In the genomic region with DNA sequence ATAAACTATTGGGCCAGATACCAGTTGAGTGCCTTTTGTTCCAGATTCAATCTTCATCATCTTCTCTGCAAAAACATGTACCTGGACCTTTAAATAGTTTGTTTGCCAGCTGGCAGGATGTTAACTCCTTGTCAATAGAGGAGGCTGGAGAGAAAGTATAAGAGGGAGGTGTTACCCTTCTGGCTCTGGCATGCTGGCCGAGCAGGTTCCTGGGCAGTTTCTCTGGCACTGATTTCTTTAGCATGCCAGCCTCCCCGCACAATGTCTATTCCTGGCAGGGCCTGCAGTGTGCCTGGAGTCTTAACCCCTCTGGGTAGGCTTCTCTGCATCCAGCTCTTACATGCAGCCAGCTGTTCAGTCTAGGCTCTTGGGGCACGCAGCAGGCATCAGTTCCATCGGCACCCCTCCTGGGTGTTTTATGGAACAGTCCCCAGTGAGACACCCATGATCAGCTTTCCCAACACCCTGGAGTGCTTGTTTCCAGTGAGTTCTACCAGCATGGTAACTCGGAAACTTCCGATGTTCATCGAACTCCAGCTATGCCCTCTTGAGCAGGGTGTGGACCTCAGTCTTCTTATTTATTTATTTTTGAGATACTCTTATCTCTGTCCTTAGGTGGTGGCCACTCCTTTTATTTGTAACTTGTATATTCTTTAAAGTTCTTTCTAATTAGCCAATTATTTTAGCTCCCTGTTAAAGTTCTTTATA, we compare ENCODE assay signal across 9 mouse cellular contexts. TPM values are rescaled to one million over a fixed set of nuclear protein-coding genes. Genes with fewer than 3 reads are reported as not detected.
DNase-seq lines count a peak whose midpoint lies in the region; ATAC-seq and TF ChIP-seq lines count a peak whose summit lies in the region.
"Had no signal": no experiment of that assay in that cellular context is flagged by ENCODE, and none has a peak within 500 bp of the region (broad histone marks: within the 10 kb centered on the region; RNA-seq: fewer than 3 reads in every experiment).

No protein-coding gene starts in this region.

- TF ChIP-seq EP300 in heart, adult 2 months (IDR thresholded peaks at IDR 0.05; ENCODE audit: insufficient read depth, low read depth, low read length), result no peak

- no peak overlapping the region for H3K4me2 ChIP-seq in heart, embryonic 11.5 days
- H3K4me2 ChIP-seq in intestine, embryonic 16.5 days (ENCODE audit: low read depth, low read length), result peak overlapping the region; percentile 31
- H3K4me2 ChIP-seq in hindbrain, embryonic 16.5 days (ENCODE audit: low read length), result no peak overlapping the region

- TF ChIP-seq CTCF in heart, adult 2 months (IDR thresholded peaks at IDR 0.05), result no peak
- TF ChIP-seq CTCF in cerebellum, adult 2 months (IDR thresholded peaks at IDR 0.05; ENCODE audit: borderline replicate concordance, insufficient read depth, low read depth, low read length), result no peak

- H3K27ac ChIP-seq in heart, adult 2 months, result peak overlapping the region; percentile 33; the same call in 1 of the 2 replicates
- H3K27ac ChIP-seq in heart, embryonic 11.5 days (ENCODE audit: low read depth, low read length), result no peak overlapping the region
- peak overlapping the region; percentile 16; the same call in 1 of the 2 replicates for H3K27ac ChIP-seq in cerebellum, adult 2 months (ENCODE audit: insufficient read depth, low read length)
- H3K27ac ChIP-seq in intestine, embryonic 16.5 days (ENCODE audit: low read length), result peak overlapping the region; percentile 18
- no peak overlapping the region for H3K27ac ChIP-seq in hindbrain, embryonic 16.5 days (ENCODE audit: low read depth, low read length)

- no peaks in the 10 kb centered on the region for H3K27me3 ChIP-seq in heart, adult 2 months (ENCODE audit: control insufficient read depth, insufficient read depth, low read length)
- H3K27me3 ChIP-seq in heart, embryonic 11.5 days (ENCODE audit: control insufficient read depth, insufficient read depth, low read length), result no peaks in the 10 kb centered on the region
- no peaks in the 10 kb centered on the region for H3K27me3 ChIP-seq in cerebellum, adult 2 months (ENCODE audit: control insufficient read depth, insufficient read depth, low read length)
- H3K27me3 ChIP-seq in intestine, embryonic 16.5 days (replicated peaks; ENCODE audit: control insufficient read depth, insufficient read depth, low read length), result no peaks in the 10 kb centered on the region
- no peaks in the 10 kb centered on the region for H3K27me3 ChIP-seq in hindbrain, embryonic 16.5 days (replicated peaks; ENCODE audit: control insufficient read depth, insufficient read depth, low read length)

- H3K9ac ChIP-seq in heart, adult 2 months (ENCODE audit: low read depth, low read length), result no peak overlapping the region
- no peak overlapping the region for H3K9ac ChIP-seq in heart, embryonic 11.5 days (ENCODE audit: low read depth, low read length)
- H3K9ac ChIP-seq in intestine, embryonic 16.5 days (ENCODE audit: low read depth, low read length), result no peak overlapping the region
- H3K9ac ChIP-seq in hindbrain, embryonic 16.5 days (ENCODE audit: low read depth, low read length), result no peak overlapping the region

- no peak for ATAC-seq in heart, embryonic 11.5 days (replicated peaks; ENCODE audit: insufficient number of reproducible peaks, low FRiP score, low TSS enrichment)
- peak; percentile 59 for ATAC-seq in intestine, embryonic 16.5 days
- no peak for ATAC-seq in hindbrain, embryonic 16.5 days
- ATAC-seq: forebrain, embryonic 16.5 days had no signal

- no peak for TF ChIP-seq POLR2A in heart, adult 2 months (IDR thresholded peaks at IDR 0.05; ENCODE audit: insufficient read depth, low read depth, low read length)
- no peak for TF ChIP-seq POLR2A in cerebellum, adult 2 months (IDR thresholded peaks at IDR 0.05; ENCODE audit: borderline replicate concordance, insufficient read depth, low read length)

- H3K9me3 ChIP-seq in heart, embryonic 11.5 days (replicated peaks; ENCODE audit: control insufficient read depth, low read length), result no peaks in the 10 kb centered on the region
- no peaks in the 10 kb centered on the region for H3K9me3 ChIP-seq in intestine, embryonic 16.5 days (ENCODE audit: control insufficient read depth, low read length)
- no peaks in the 10 kb centered on the region for H3K9me3 ChIP-seq in hindbrain, embryonic 16.5 days (ENCODE audit: control insufficient read depth, low read length)

- no peaks in the 10 kb centered on the region; the same call in none of the 2 replicates for H3K4me1 ChIP-seq in heart, adult 2 months (ENCODE audit: control insufficient read depth, insufficient read depth, low read length)
- no peaks in the 10 kb centered on the region for H3K4me1 ChIP-seq in heart, embryonic 11.5 days (ENCODE audit: control insufficient read depth, insufficient read depth, low read length)
- H3K4me1 ChIP-seq in cerebellum, adult 2 months (ENCODE audit: control insufficient read depth, insufficient read depth, low read length), result peaks cover 14% of the 10 kb centered on the region
- peaks cover 16% of the 10 kb centered on the region for H3K4me1 ChIP-seq in intestine, embryonic 16.5 days (ENCODE audit: control insufficient read depth, insufficient read depth, low read length)
- no peaks in the 10 kb centered on the region; the same call in 1 of the 2 replicates for H3K4me1 ChIP-seq in hindbrain, embryonic 16.5 days (ENCODE audit: control insufficient read depth, insufficient read depth, low read depth, low read length)

- 53% methylated on average over 7 of the region's 7 CpGs for WGBS in heart, adult 2 months
- WGBS in heart, embryonic 11.5 days (ENCODE audit: insufficient replicate concordance), result 81% methylated on average over 7 of the region's 7 CpGs
- WGBS in cerebellum, adult 2 months, result 30% methylated on average over 7 of the region's 7 CpGs
- 76% methylated on average over 7 of the region's 7 CpGs for WGBS in intestine, embryonic 16.5 days
- WGBS in hindbrain, embryonic 16.5 days, result 85% methylated on average over 7 of the region's 7 CpGs

- no peak overlapping the region for H3K4me3 ChIP-seq in heart, adult 2 months
- no peak overlapping the region for H3K4me3 ChIP-seq in heart, embryonic 11.5 days (ENCODE audit: low read depth, low read length)
- no peak overlapping the region for H3K4me3 ChIP-seq in cerebellum, adult 2 months (replicated peaks; ENCODE audit: insufficient read depth, low read depth, low read length)
- H3K4me3 ChIP-seq in intestine, embryonic 16.5 days (ENCODE audit: low read length), result no peak overlapping the region
- H3K4me3 ChIP-seq in hindbrain, embryonic 16.5 days (ENCODE audit: low read length), result no peak overlapping the region

- intact Hi-C loops in heart, adult 2 months (cut with DNase I), result no loop called here

- H3K36me3 ChIP-seq in heart, adult 2 months (ENCODE audit: control insufficient read depth, insufficient read depth, low read length), result no peaks in the 10 kb centered on the region
- H3K36me3 ChIP-seq in heart, embryonic 11.5 days (ENCODE audit: control insufficient read depth, insufficient read depth, low read length), result no peaks in the 10 kb centered on the region
- H3K36me3 ChIP-seq in intestine, embryonic 16.5 days (ENCODE audit: control insufficient read depth, insufficient read depth, low read length), result no peaks in the 10 kb centered on the region
- no peaks in the 10 kb centered on the region for H3K36me3 ChIP-seq in hindbrain, embryonic 16.5 days (ENCODE audit: control insufficient read depth, insufficient read depth, low read length)

- H3K79me2 ChIP-seq in heart, adult 2 months (replicated peaks; ENCODE audit: control insufficient read depth, insufficient read depth, low read length), result peaks cover 11% of the 10 kb centered on the region

- DNase-seq in heart, adult 2 months, result peak; percentile 42 to 65
- peak; percentile 32 to 60 for DNase-seq in cerebellum, adult 2 months
- peak; percentile 24 for DNase-seq in ovary, postnatal 36 days (ENCODE audit: low spot score)
- DNase-seq in frontal cortex, adult 2 months (ENCODE audit: extremely low spot score in 1 of 2, low spot score in 1 of 2), result no peak
- DNase-seq in testis, postnatal 14 days (ENCODE audit: low spot score), result no peak

RNA-seq across cellular contexts. Expression of a gene that starts 10.0 kb away (rescaled TPM):
- 10 to 100 TPM; 17.9 to 23.8 TPM for total RNA-seq in heart, adult 2 months (2021)
- 22.4 and 29.5 TPM in 2 replicates for polyA plus RNA-seq in heart, adult 2 months (2012; rRNA removed)
- polyA plus RNA-seq in heart, embryonic 11.5 days (2014; fragmentation: Nextera tagmentation; extraction: Ambion mirVana), result 169 and 202 TPM in 2 replicates
- polyA plus RNA-seq in cerebellum, adult 2 months (2012; rRNA removed), result 79.5 and 92.0 TPM in 2 replicates
- polyA plus RNA-seq in intestine, embryonic 16.5 days (2015; fragmentation: Nextera tagmentation; extraction: Ambion mirVana), result 206 and 241 TPM in 2 replicates
- polyA plus RNA-seq in hindbrain, embryonic 16.5 days (2015; fragmentation: Nextera tagmentation; extraction: Ambion mirVana), result 251 and 253 TPM in 2 replicates
- polyA plus RNA-seq in frontal cortex, adult 2 months (2012; rRNA removed), result 104 and 113 TPM in 2 replicates

RNA-seq across cellular contexts. Expression of a gene that starts 10.4 kb away (rescaled TPM):
- total RNA-seq in heart, adult 2 months (2021), result 10 to 100 TPM; 15.6 to 17.4 TPM
- 18.1 and 24.7 TPM in 2 replicates for polyA plus RNA-seq in heart, adult 2 months (2012; rRNA removed)
- 17.9 and 24.4 TPM in 2 replicates for polyA plus RNA-seq in heart, embryonic 11.5 days (2014; fragmentation: Nextera tagmentation; extraction: Ambion mirVana)
- 31.9 and 33.5 TPM in 2 replicates for polyA plus RNA-seq in cerebellum, adult 2 months (2012; rRNA removed)
- 26.9 and 29.0 TPM in 2 replicates for polyA plus RNA-seq in intestine, embryonic 16.5 days (2015; fragmentation: Nextera tagmentation; extraction: Ambion mirVana)
- 23.8 and 26.7 TPM in 2 replicates for polyA plus RNA-seq in hindbrain, embryonic 16.5 days (2015; fragmentation: Nextera tagmentation; extraction: Ambion mirVana)
- 26.8 and 29.1 TPM in 2 replicates for polyA plus RNA-seq in frontal cortex, adult 2 months (2012; rRNA removed)

RNA-seq across cellular contexts. Expression of a gene that starts 38.3 kb away (rescaled TPM):
- total RNA-seq in heart, adult 2 months (2021), result not detected
- polyA plus RNA-seq in heart, adult 2 months (2012; rRNA removed), result 0.27 and 0.41 TPM in 2 replicates
- polyA plus RNA-seq in heart, embryonic 11.5 days (2014; fragmentation: Nextera tagmentation; extraction: Ambion mirVana), result 0.20 and 0.67 TPM in 2 replicates
- 61.7 and 66.3 TPM in 2 replicates for polyA plus RNA-seq in cerebellum, adult 2 months (2012; rRNA removed)
- 11.5 and 12.1 TPM in 2 replicates for polyA plus RNA-seq in intestine, embryonic 16.5 days (2015; fragmentation: Nextera tagmentation; extraction: Ambion mirVana)
- polyA plus RNA-seq in hindbrain, embryonic 16.5 days (2015; fragmentation: Nextera tagmentation; extraction: Ambion mirVana), result 6.8 and 7.0 TPM in 2 replicates
- 5.3 and 6.7 TPM in 2 replicates for polyA plus RNA-seq in frontal cortex, adult 2 months (2012; rRNA removed)

Comparison
In these comparisons a context has a peak if more than half of its experiments do, and no peak if none do; other contexts are left out.
1. H3K27ac ChIP-seq: peak in heart, adult 2 months (single experiment), cerebellum, adult 2 months (single experiment) and intestine, embryonic 16.5 days (single experiment); none in heart, embryonic 11.5 days (single experiment) and hindbrain, embryonic 16.5 days (single experiment).
2. DNase-seq: peak in heart, adult 2 months (2 of 2), cerebellum, adult 2 months (2 of 2) and ovary, postnatal 36 days (single experiment); none in frontal cortex, adult 2 months (0 of 2) and testis, postnatal 14 days (single experiment).